Mouse (Mus musculus) layer of hippocampus, adult 11-12 months (tissue): ENCODE results near the gene Farp1.
"Not testable (repeated sequence)": the region's sequence is repeated elsewhere in the genome, so short reads cannot be mapped to it uniquely, and the experiment has no call there.

ENCODE experiments used
- DNase-seq: peaks from one replicate; pipeline ENCODE4 v3.0.0; 2022; ENCODE audit warnings: low spot score

Farp1 gene

GRCm38 (mm10) chr14:121034973-121035662 is at the start of gene Farp1:
Farp1 (plus strand) TSS chr14:121035200.
- peak; percentile 69 for DNase-seq

DNA sequence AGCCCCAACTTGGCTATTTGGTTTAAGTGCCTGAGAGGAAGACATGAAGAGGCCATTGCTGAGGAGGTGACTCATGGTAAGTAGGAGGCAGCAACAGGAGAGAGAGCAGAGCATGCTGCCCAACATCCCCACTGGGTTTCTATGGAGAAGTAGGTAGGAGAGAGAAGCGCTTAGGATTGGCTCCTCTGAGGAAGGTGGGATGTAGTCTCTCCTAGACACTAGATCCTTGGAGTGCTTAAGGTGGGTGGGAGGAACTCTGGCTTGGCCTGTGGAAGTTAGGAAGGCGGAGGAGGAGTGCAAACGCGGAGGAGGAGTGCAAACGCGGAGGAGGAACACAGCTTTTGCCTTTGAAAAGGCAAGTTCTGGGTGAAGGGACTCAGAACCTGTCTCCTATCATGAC is 45.9 kb upstream of the Farp1 start:
- no peak for DNase-seq

GRCm38 (mm10) chr14:120997686-120998085 is 37.3 kb upstream of the Farp1 start:
- DNase-seq = no peak

GRCm38 (mm10) chr14:121000561-121001340 is 34.2 kb upstream of the Farp1 start:
- no peak for DNase-seq

DNA sequence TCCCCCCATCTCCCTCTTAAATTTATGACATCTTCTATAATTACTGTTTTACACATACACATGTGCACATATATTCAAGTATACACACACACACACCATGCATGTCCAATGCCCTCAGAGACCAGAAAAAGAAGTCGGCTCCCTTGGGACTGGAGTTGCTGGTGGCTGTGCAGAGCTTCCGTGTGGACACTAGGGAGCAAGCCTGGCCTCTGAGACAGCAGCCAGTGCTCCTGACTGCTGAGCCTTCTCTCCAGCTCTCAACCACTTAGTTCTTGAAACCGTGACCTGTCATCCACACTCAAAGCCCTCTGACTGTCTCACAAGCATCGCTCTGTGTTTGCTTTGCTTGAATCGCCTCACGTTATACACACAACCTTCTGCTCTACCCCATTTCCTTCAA is 29.4 kb upstream of the Farp1 start:
- no peak for DNase-seq

- DNase-seq = no peak
These were observed 29.0 kb upstream of the Farp1 start for GRCm38 (mm10) chr14:121006021-121006420.

- no peak for DNase-seq
These were observed 19.8 kb upstream of the Farp1 start for GRCm38 (mm10) chr14:121015114-121015690.

GRCm38 (mm10) chr14:121022403-121022802 is 12.6 kb upstream of the Farp1 start:
- DNase-seq = no peak

- no peak for DNase-seq
These were observed 9.6 kb upstream of the Farp1 start for GRCm38 (mm10) chr14:121025381-121025780.

- no peak for DNase-seq
These were observed 3.6 kb upstream of the Farp1 start for GRCm38 (mm10) chr14:121031396-121031795.

- DNase-seq = no peak
These were observed 475 bp upstream of the Farp1 start for GRCm38 (mm10) chr14:121034525-121034924.

- DNase-seq = peak; percentile 18
These were observed 868 bp downstream of the Farp1 start for GRCm38 (mm10) chr14:121035663-121036473.

GRCm38 (mm10) chr14:121036612-121037221 is 1.7 kb downstream of the Farp1 start:
- DNase-seq = no peak

GRCm38 (mm10) chr14:121037276-121037675 is 2.3 kb downstream of the Farp1 start:
- no peak for DNase-seq

GRCm38 (mm10) chr14:121038676-121039075 is 3.7 kb downstream of the Farp1 start:
- DNase-seq = no peak

DNA sequence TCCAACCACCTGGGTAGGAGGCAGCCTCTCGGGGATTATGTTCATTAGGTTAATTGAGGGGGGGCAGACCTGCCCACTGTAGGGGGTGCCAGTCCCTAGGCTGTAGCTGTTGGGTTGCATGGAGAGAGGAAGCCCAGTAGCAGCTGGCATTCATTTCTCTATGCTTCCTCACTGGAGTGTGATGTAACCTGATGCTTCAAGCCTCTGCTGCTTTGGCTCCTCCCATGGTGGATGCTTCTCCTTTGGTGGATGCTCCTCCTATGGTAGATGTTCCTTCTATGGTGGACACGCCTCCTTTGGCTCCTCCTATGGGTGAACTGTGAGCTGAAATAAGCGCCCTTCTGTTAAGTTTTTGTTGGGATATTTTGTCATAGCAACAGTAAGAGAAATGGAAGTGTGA is 9.1 kb downstream of the Farp1 start:
- DNase-seq = no peak

- DNase-seq = no peak
These were observed 11.4 kb downstream of the Farp1 start for GRCm38 (mm10) chr14:121046313-121046961.

GRCm38 (mm10) chr14:121047780-121048179 is 12.8 kb downstream of the Farp1 start:
- DNase-seq = no peak

- DNase-seq = not testable (repeated sequence)
These were observed 16.0 kb downstream of the Farp1 start for GRCm38 (mm10) chr14:121051002-121051401.

DNA sequence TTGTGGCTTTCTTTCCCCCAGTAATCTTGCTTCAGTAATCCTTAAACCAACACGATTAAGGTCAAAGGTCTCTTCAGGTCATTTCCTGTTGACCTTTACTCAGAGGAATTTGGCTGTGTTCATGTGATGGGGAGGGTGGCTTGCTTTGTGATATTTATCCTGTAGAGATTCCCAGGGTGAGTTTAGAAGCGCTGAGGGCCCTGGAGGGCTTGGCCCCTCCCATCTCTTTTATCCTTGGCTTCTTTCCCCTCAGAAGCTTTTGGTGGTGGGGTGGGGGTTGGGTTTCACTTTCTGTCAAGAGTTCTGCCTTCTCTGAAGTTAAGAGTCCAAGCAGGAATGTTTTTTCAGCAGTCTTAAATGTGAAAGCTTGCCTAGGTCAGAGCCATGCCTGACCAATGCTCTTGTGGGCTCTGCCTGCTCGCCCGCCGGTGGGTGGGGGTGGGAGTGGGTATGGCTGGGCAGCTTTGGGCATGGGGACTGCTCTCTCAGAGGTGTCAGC is 18.1 kb downstream of the Farp1 start:
- no peak for DNase-seq

DNA sequence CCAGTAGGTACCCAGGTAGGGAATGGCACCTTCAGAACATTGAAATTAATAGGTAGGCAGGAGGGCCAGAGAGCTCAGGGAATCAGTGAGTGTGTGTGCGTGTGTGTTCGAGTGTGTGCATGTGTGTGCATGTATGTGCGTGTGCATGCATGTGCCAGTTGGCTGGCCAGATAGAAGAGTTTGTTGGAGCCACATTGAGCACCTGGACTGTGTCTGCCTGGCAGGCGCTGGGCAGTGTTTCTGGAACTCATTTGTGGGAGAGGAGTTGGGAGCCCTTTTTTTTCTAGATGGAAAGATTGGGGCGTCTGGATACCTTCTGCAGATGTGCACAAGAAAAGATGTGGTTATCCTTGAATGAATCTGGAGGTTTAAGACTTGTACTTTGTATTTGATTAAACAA is 19.1 kb downstream of the Farp1 start:
- DNase-seq = no peak
